Mouse (Mus musculus) lung, postnatal 0 days (tissue): ENCODE measurements at regions not wholly inside any gene's neighbourhood (a gene's known extent, or its start where the extent isn't known, plus 50 kb on each side); places are given as distances from the start of the nearest gene placed in this dataset.

Source experiments
- ATAC-seq: fragments of 200-750 bp; cut with Nextera tagmentation; 2 replicates; pipeline ENCODE4 v1.8.0; 2017; ENCODE audit warnings: moderate library complexity
- DNase-seq: peaks from one replicate; pipeline ENCODE4 v3.0.0-alpha.2; 2016; ENCODE audit warnings: low spot score
- H3K27ac ChIP-seq: fragments of 300-500 bp; sonication (generic); 2 replicates; pipeline ENCODE4 v1.5.1; 2014; ENCODE audit warnings: antibody characterized with exemption, mild to moderate bottlenecking, low read length, mixed read lengths
- H3K27me3 ChIP-seq: fragments of 300-500 bp; sonication (generic); replicated peaks from 2 replicates; pipeline ENCODE4 v1.6.1; 2014; ENCODE audit warnings: low read length, mixed read lengths; ENCODE audit not compliant: insufficient read depth
- H3K36me3 ChIP-seq: fragments of 300-500 bp; sonication (generic); 2 replicates; pipeline ENCODE4 v1.6.1; 2014; ENCODE audit warnings: low read length, mixed read lengths; ENCODE audit not compliant: insufficient read depth
- H3K4me1 ChIP-seq: fragments of 300-500 bp; sonication (generic); 2 replicates; pipeline ENCODE4 v1.6.1; 2014; ENCODE audit warnings: antibody characterized with exemption, low read depth, low read length, mixed read lengths; ENCODE audit not compliant: insufficient read depth
- H3K4me2 ChIP-seq: fragments of 300-500 bp; sonication (generic); replicated peaks from 2 replicates; pipeline ENCODE4 v1.6.1; 2014; ENCODE audit warnings: low read depth, mild to moderate bottlenecking, low read length, moderate library complexity, mixed read lengths
- H3K4me3 ChIP-seq: fragments of 300-500 bp; sonication (generic); 2 replicates; pipeline ENCODE4 v1.5.1; 2014; ENCODE audit warnings: low read depth, low read length
- H3K9ac ChIP-seq: fragments of 300-500 bp; sonication (generic); replicated peaks from 2 replicates; pipeline ENCODE4 v1.6.1; 2014; ENCODE audit warnings: low read depth, mild to moderate bottlenecking
- H3K9me3 ChIP-seq: fragments of 300-500 bp; sonication (generic); 2 replicates; pipeline ENCODE4 v1.6.1; 2016; ENCODE audit warnings: low read length, mixed read lengths
- CTCF ChIP-seq: IDR thresholded peaks from 2 replicates; pipeline ENCODE4 v1.5.1; 2016; ENCODE audit warnings: antibody characterized with exemption, mild to moderate bottlenecking
- EP300 ChIP-seq: IDR thresholded peaks from 2 replicates; pipeline ENCODE4 v1.6.1; 2016; ENCODE audit warnings: antibody characterized with exemption, mild to moderate bottlenecking, control low read depth
- WGBS: fragments of 180-500 bp; shearing (Covaris S2); extraction: QIAGEN DNeasy Blood & Tissue Kit; methylation state at CpG from one replicate; pipeline ENCODE4 v1.1.7; 2014; 5-methylcytosine and 5-hydroxymethylcytosine counted together

GRCm38 (mm10) chr11:20955561-20955960 is 124.7 kb upstream of the Lgalsl start:
- 28% methylated on average over 8 of the region's 8 CpGs for WGBS
- ATAC-seq = peak; percentile 82
- no peaks in the 10 kb centered on the region for H3K27me3 ChIP-seq

GRCm38 (mm10) chr11:20957766-20958165 is 126.9 kb upstream of the Lgalsl start:
- peak overlapping the region; percentile 28; the same call in 1 of the 2 replicates for H3K4me2 ChIP-seq

More at GRCm38 (mm10) chr11:20955561-20955960, 124.7 kb upstream of the Lgalsl start:
- Histone ChIP-seq H3K4me3 (no peak overlapping the region), H3K27ac (peak overlapping the region; percentile 58), H3K9ac (no peak overlapping the region), H3K9me3 (no peaks in the 10 kb centered on the region), H3K4me1 (peaks cover 20% of the 10 kb centered on the region), H3K36me3 (no peaks in the 10 kb centered on the region), H3K4me2 (peak overlapping the region; percentile 12; the same call in 1 of the 2 replicates)
- peak; percentile 83 for DNase-seq
- TF ChIP-seq EP300 (peak; percentile 96), CTCF (no peak)

GRCm38 (mm10) chr11:20958233-20958632 is 127.4 kb upstream of the Lgalsl start:
- WGBS = 6% methylated on average over 5 of the region's 5 CpGs
- Histone ChIP-seq H3K9me3 (no peaks in the 10 kb centered on the region), H3K4me1 (peaks cover 20% of the 10 kb centered on the region), H3K36me3 (no peaks in the 10 kb centered on the region), H3K4me3 (no peak overlapping the region), H3K27me3 (no peaks in the 10 kb centered on the region), H3K4me2 (peak overlapping the region; percentile 28; the same call in 1 of the 2 replicates), H3K27ac (peak overlapping the region; percentile 75), H3K9ac (no peak overlapping the region)
- DNase-seq = peak; percentile 65
- peak; percentile 32 for ATAC-seq
- TF ChIP-seq CTCF (no peak), EP300 (peak; percentile 62)

More at GRCm38 (mm10) chr11:20957766-20958165, 126.9 kb upstream of the Lgalsl start:
- Histone ChIP-seq H3K36me3 (no peaks in the 10 kb centered on the region), H3K27ac (peak overlapping the region; percentile 75), H3K9me3 (no peaks in the 10 kb centered on the region), H3K27me3 (no peaks in the 10 kb centered on the region), H3K9ac (no peak overlapping the region), H3K4me1 (peaks cover 20% of the 10 kb centered on the region), H3K4me3 (no peak overlapping the region)
- 35% methylated on average over 2 of the region's 2 CpGs for WGBS
- TF ChIP-seq EP300 (no peak), CTCF (no peak)
- ATAC-seq (peak; percentile 39), DNase-seq (peak; percentile 31)

GRCm38 (mm10) chr11:20960066-20960465 is 129.2 kb upstream of the Lgalsl start:
- H3K9ac ChIP-seq = no peak overlapping the region
- TF ChIP-seq CTCF (no peak), EP300 (no peak)
- H3K4me1 ChIP-seq = peaks cover 20% of the 10 kb centered on the region
- H3K9me3 ChIP-seq = no peaks in the 10 kb centered on the region; the same call in 1 of the 2 replicates
- no peaks in the 10 kb centered on the region for H3K27me3 ChIP-seq
- H3K4me3 ChIP-seq = no peak overlapping the region
- no peak overlapping the region for H3K4me2 ChIP-seq
- H3K36me3 ChIP-seq = no peaks in the 10 kb centered on the region
- DNase-seq (no peak), ATAC-seq (no peak)
- WGBS = 66% methylated on average over 2 of the region's 2 CpGs
- H3K27ac ChIP-seq = no peak overlapping the region

GRCm38 (mm10) chr11:20960750-20961149 is 129.9 kb upstream of the Lgalsl start:
- Histone ChIP-seq H3K27me3 (no peaks in the 10 kb centered on the region), H3K4me3 (no peak overlapping the region), H3K36me3 (no peaks in the 10 kb centered on the region), H3K9ac (no peak overlapping the region), H3K9me3 (no peaks in the 10 kb centered on the region; the same call in 1 of the 2 replicates), H3K4me2 (no peak overlapping the region), H3K4me1 (peaks cover 18% of the 10 kb centered on the region), H3K27ac (no peak overlapping the region)
- TF ChIP-seq CTCF = no peak
- TF ChIP-seq EP300 = no peak
- 56% methylated on average over 5 of the region's 5 CpGs for WGBS
- no peak for DNase-seq
- no peak for ATAC-seq

GRCm38 (mm10) chr11:20961626-20962025 is 129.5 kb upstream of the Peli1 start:
- no peak overlapping the region for H3K4me3 ChIP-seq
- H3K27me3 ChIP-seq = no peaks in the 10 kb centered on the region
- H3K4me1 ChIP-seq = peaks cover 13% of the 10 kb centered on the region
- no peaks in the 10 kb centered on the region for H3K36me3 ChIP-seq
- no peak overlapping the region for H3K4me2 ChIP-seq
- TF ChIP-seq EP300 (no peak), CTCF (no peak)
- no peaks in the 10 kb centered on the region; the same call in 1 of the 2 replicates for H3K9me3 ChIP-seq
- no peak for ATAC-seq
- no peak overlapping the region for H3K27ac ChIP-seq
- no peak for DNase-seq
- H3K9ac ChIP-seq = no peak overlapping the region
- 84% methylated on average over 2 of the region's 2 CpGs for WGBS
